In the genomic region with DNA sequence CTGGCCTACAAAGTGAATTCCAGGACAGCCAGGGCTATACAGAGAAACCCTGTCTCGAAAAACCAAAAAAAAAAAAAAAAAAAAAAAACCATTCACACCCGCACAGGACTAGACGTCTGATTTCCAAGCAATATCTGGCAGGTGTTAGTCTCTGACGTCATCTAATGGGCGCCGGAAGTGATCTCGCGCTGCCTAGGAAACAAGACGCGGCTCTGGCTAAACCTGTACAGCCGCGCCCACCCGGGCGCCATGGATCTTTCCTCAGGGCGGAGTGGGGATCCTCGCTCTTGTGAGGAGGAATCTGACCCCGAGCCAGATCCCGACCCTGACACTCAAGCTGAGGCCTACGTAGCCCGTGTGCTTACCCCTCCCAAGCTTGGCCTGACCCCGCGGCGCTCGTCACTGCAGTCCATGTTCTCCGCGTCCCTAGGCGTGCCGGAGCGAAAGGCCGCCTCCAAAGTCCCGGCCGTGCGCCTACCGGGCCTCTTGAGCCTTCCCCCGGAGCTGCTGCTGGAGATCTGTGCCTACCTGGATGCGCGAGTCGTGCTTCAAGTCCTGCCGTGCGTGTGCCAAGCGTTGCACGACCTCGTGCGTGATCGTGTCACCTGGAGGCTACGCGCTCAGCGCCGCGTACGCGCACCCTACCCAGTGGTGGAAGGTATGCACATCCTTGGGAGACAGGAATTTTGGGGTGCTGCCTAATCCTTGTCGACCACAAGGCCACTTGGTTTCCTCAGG, we compare ENCODE assay signal across 8 mouse cellular contexts. TPM values are rescaled to one million over a fixed set of nuclear protein-coding genes. Genes with fewer than 3 reads are reported as not detected.
DNase-seq lines count a peak whose midpoint lies in the region; ATAC-seq and TF ChIP-seq lines count a peak whose summit lies in the region.

A gene (plus strand): TSS at position 177 of the 738 bp plus-strand sequence.

- ATAC-seq in hindbrain, embryonic 16.5 days, result peak; percentile 93
- peak; percentile 95 for ATAC-seq in megakaryocyte, adult 5-6 weeks (ENCODE audit: poor library complexity, severe bottlenecking)

- peak within 1 kb of the TSS; percentile 75 for H3K27ac ChIP-seq in hindbrain, embryonic 16.5 days (ENCODE audit: low read depth, low read length)
- peak within 1 kb of the TSS; percentile 87 for H3K27ac ChIP-seq in left cerebral cortex, adult 2 months

- under 1% methylated on average over 51 of the region's 53 CpGs for WGBS in hindbrain, embryonic 16.5 days

- DNase-seq in T-cell, adult 2 months (ENCODE audit: low spot score), result peak; percentile 92
- DNase-seq in cerebellum, postnatal 36 days, result peak; percentile 90 to 95
- peak; percentile 91 for DNase-seq in gastrocnemius, adult 18-20 months (ENCODE audit: low spot score)
- peak; percentile 88 to 90 for DNase-seq in left cerebral cortex, adult 2 months (ENCODE audit: extremely low spot score in 1 of 2, low spot score in 2 of 2)
- DNase-seq in right cerebral cortex, adult 2 months (ENCODE audit: low spot score in 2 of 2), result peak; percentile 94 to 96
- DNase-seq in urinary bladder, postnatal 14 days (ENCODE audit: low spot score), result peak; percentile 92

- H3K9ac ChIP-seq in hindbrain, embryonic 16.5 days (ENCODE audit: low read depth, low read length), result peak within 1 kb of the TSS; percentile 83

- H3K27me3 ChIP-seq in hindbrain, embryonic 16.5 days (replicated peaks; ENCODE audit: control insufficient read depth, insufficient read depth, low read length), result no peaks in the 10 kb centered on the region

- peaks cover 19% of the 10 kb centered on the region for H3K4me1 ChIP-seq in hindbrain, embryonic 16.5 days (ENCODE audit: control insufficient read depth, insufficient read depth, low read depth, low read length)

- TF ChIP-seq CTCF in left cerebral cortex, adult 2 months (IDR thresholded peaks at IDR 0.05), result no peak

- peaks cover 14% of the 10 kb centered on the region for H3K36me3 ChIP-seq in hindbrain, embryonic 16.5 days (ENCODE audit: control insufficient read depth, insufficient read depth, low read length)

- peak within 1 kb of the TSS; percentile 71 for H3K4me3 ChIP-seq in hindbrain, embryonic 16.5 days (ENCODE audit: low read length)
- peak within 1 kb of the TSS; percentile 86 for H3K4me3 ChIP-seq in left cerebral cortex, adult 2 months

- peak within 1 kb of the TSS; percentile 92 for H3K4me2 ChIP-seq in hindbrain, embryonic 16.5 days (ENCODE audit: low read length)

- intact Hi-C loops in left cerebral cortex, adult 2 months (cut with DNase I), result no loop called here

- no peaks in the 10 kb centered on the region for H3K9me3 ChIP-seq in hindbrain, embryonic 16.5 days (ENCODE audit: control insufficient read depth, low read length)

RNA-seq across cellular contexts. Expression of the gene that starts here (rescaled TPM):
- 1 to 10 TPM; 1.8 TPM for total RNA-seq in gastrocnemius, adult 18-20 months (2021)
- polyA plus RNA-seq in hindbrain, embryonic 16.5 days (2015; fragmentation: Nextera tagmentation; extraction: Ambion mirVana), result 75.8 and 83.2 TPM in 2 replicates
- total RNA-seq in left cerebral cortex, adult 2 months (2021), result 10 to 100 TPM; 21.5 to 25.5 TPM
- 2.1 and 4.1 TPM in 2 replicates for total RNA-seq in megakaryocyte, adult 5-6 weeks (2015)
- total RNA-seq in megakaryocyte, adult 5-6 weeks (2017), result 3.0 and 3.2 TPM in 2 replicates

Comparison
In these comparisons a context has a peak if more than half of its experiments do, and no peak if none do; other contexts are left out.
1. Peak in every context shown above with its lines: DNase-seq, ATAC-seq, H3K4me3 ChIP-seq and H3K27ac ChIP-seq.
2. RNA of the gene that starts here (total RNA-seq): 21.5 to 25.5 TPM in left cerebral cortex, adult 2 months; 2.1 to 4.1 TPM in megakaryocyte, adult 5-6 weeks and 1.8 TPM in gastrocnemius, adult 18-20 months; every median in the first group is over 4 times any median in the second.